Mouse (Mus musculus): ENCODE data around the gene Fat2. TPM values are rescaled to one million over a fixed set of nuclear protein-coding genes. Genes with fewer than 3 reads are reported as not detected.
A peak's percentile ranks its signal among the peaks of the same experiment; 100 is the strongest.

The Fat2 gene
- total RNA-seq (2021): under 1 TPM; 0.32 to 0.63 TPM

GRCm38 (mm10) chr11:55336101-55336891 lies at the start of gene Fat2:
TSS of gene Fat2 (minus strand) at chr11:55336564.
- DNase-seq (ENCODE audit: extremely low spot score in 1 of 2, low spot score in 2 of 2): no peak
- intact Hi-C loops (cut with DNase I): no loop called here

- DNase-seq (ENCODE audit: extremely low spot score in 1 of 2, low spot score in 2 of 2): no peak
- intact Hi-C loops (cut with DNase I): no loop called here
Observed at GRCm38 (mm10) chr11:55383463-55384045, 47.2 kb upstream of the Fat2 start.

- intact Hi-C loops (cut with DNase I): no loop called here
- DNase-seq (ENCODE audit: extremely low spot score in 1 of 2, low spot score in 2 of 2): no peak
Observed at GRCm38 (mm10) chr11:55380908-55381307, 44.5 kb upstream of the Fat2 start.

- peak; percentile 71 to 85 for DNase-seq (ENCODE audit: extremely low spot score in 1 of 2, low spot score in 2 of 2)
- intact Hi-C loops (cut with DNase I): loop anchor here (5.0 kb wide), 1 partner anchor 326 kb away; no protein-coding TSS in a partner anchor
Observed at GRCm38 (mm10) chr11:55378371-55378770, 42.0 kb upstream of the Fat2 start.

GRCm38 (mm10) chr11:55373838-55374237 lies 37.5 kb upstream of the Fat2 start:
- intact Hi-C loops (cut with DNase I): no loop called here
- DNase-seq (ENCODE audit: extremely low spot score in 1 of 2, low spot score in 2 of 2): no peak

GRCm38 (mm10) chr11:55373373-55373772 lies 37.0 kb upstream of the Fat2 start:
- intact Hi-C loops (cut with DNase I): no loop called here
- DNase-seq (ENCODE audit: extremely low spot score in 1 of 2, low spot score in 2 of 2): no peak

DNA sequence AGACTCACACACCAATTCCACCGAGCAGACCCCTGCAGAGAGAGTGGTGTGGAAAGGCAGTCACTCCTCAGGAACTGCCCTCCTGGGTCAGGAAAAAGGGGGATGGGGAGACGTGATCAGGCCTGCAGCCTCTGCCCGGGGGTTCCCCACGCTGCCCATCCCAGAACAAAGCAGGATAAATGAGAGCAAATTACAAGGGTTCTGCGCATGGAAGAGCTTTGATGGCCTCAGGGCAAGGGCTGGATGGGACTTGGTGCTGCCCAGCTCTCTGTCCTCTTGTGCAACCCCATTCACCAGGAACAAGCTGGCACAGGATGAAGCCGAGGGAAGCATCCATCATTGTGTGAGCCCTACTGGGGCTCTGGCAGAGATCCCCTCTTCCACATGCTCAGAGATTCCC lies 35.6 kb upstream of the Fat2 start:
- no peak for DNase-seq (ENCODE audit: extremely low spot score in 1 of 2, low spot score in 2 of 2)
- intact Hi-C loops (cut with DNase I): no loop called here

- DNase-seq (ENCODE audit: extremely low spot score in 1 of 2, low spot score in 2 of 2): no peak
- intact Hi-C loops (cut with DNase I): no loop called here
Observed at GRCm38 (mm10) chr11:55369093-55369471, 32.7 kb upstream of the Fat2 start.

DNA sequence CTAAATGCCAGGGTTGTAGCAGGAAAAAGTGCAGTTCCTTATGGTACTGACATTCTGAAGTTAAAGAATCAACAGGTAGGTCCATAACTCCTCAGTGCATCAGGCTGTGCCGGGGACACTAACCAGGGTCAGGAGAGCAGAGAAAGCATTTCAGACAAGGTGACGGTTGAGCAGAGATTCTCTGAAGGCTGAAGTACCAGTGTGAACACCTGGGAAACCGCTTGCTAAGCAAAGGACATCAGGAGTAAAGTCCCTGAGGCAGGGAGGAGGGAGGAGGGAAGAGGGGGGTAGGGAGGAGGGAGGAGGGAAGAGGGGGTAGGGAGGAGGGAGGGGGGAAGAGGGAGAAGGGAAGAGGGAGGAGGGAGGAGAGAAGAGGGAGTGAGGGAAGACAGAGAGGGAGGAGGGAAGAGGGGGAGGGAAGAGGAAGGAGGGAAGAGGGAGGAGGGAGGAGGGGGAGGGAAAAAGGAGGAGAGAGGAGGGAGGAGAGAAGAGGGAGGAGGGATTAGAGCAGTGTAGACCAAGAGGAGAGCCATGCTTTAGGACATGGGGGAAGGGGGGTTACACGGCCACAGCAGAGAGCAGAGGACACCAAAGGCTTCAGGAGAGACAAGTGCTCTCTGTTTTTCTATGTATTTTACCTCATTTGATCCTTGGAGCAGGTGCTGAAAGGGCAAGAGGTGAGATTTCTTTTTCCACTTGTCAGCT lies 32.2 kb upstream of the Fat2 start:
- DNase-seq (ENCODE audit: extremely low spot score in 1 of 2, low spot score in 2 of 2): no peak
- intact Hi-C loops (cut with DNase I): no loop called here

DNA sequence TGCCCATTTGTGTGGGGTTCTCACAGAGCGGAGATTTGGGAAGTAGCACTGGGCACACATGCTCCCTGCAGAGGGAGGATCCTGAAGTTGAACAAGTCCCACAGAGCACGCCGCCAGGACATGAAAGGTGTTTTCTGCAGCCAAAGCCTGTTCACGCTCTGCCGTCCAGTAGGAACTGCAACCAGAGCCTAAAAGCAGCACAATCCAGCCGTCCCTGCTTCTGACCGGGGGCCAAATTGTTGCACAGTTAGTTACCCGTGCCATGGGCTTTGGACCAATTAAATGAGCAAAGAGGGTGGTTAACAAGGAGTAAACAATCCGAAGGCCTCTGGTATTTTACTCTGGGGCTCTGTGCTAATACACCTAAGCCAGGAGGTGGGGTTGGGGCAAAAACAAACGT lies 31.4 kb upstream of the Fat2 start:
- intact Hi-C loops (cut with DNase I): no loop called here
- DNase-seq (ENCODE audit: extremely low spot score in 1 of 2, low spot score in 2 of 2): no peak

DNA sequence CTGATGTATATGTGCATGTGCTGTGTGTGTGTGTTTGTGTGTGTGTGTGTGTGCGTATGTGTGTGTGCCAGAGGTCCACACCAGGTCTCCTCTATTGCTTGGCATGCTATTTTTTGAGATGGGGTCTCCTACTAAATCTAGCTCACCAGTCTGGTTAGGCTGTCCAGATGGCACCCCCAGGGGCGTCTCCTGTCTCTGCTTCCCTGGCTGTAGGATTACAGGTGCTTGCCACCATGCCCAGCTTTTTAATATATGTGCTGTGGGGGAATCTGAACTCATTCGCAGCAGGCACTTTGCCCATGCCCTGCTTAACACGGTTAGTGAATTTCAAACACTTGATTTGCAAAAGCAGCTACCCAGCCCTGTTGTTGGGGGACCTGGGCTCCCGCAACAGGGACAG lies 29.5 kb upstream of the Fat2 start:
- no peak for DNase-seq (ENCODE audit: extremely low spot score in 1 of 2, low spot score in 2 of 2)
- intact Hi-C loops (cut with DNase I): no loop called here

DNA sequence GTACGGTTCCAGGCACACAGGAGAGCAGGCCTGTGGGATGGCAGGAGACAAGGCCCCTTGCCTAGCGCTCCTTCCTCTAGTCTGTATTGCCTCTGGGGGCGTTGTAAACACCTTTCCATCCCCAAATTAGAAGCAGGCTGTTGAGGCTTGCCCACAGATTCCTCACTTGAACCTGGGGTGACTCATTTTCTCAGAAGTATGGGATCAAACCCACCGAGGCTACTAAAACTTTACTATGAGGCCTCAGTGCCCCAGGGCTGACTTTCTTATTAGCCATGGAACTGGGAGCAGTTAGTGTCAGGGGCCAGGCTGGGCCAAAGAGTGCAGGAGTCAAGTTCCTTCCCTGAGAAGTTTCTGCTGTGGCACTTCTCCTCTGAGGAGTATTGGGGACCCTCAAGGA lies 28.9 kb upstream of the Fat2 start:
- no peak for DNase-seq (ENCODE audit: extremely low spot score in 1 of 2, low spot score in 2 of 2)
- intact Hi-C loops (cut with DNase I): no loop called here

- no peak for DNase-seq (ENCODE audit: extremely low spot score in 1 of 2, low spot score in 2 of 2)
- intact Hi-C loops (cut with DNase I): no loop called here
Observed at GRCm38 (mm10) chr11:55364662-55365061, 28.3 kb upstream of the Fat2 start.

DNA sequence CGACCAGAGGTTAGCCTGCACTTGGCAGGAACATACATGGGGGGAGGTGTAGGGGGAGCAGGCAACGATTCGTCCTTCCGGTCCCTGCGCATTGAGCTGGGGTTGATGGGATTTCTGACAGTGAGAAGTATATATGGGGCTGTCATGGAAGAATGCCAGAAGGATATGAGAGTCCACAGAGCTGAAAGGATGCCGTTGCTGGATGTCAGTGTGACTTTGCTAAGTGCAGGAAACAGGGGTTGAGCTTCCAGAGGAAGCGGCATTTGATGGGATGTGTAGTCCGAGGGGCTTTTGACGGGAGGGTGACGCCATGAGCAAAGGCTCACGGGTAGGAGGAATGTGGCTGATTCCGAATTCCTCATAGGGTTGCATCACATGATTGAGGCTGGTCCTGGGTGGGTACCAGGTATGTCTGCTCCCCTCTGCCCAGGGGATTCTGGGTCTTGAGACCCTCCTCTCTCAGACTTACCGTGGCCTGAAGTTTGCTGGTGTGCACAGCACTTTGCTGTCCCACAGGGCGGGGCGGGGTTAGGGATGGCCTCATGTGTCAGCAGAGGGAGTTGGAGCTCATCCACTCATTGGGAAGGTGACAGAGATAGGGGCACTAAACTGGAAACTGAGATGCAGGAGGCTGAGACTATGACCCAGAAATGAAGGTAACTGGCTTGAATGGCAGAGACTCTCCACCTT lies 21.9 kb upstream of the Fat2 start:
- intact Hi-C loops (cut with DNase I): no loop called here
- DNase-seq (ENCODE audit: extremely low spot score in 1 of 2, low spot score in 2 of 2): no peak

DNA sequence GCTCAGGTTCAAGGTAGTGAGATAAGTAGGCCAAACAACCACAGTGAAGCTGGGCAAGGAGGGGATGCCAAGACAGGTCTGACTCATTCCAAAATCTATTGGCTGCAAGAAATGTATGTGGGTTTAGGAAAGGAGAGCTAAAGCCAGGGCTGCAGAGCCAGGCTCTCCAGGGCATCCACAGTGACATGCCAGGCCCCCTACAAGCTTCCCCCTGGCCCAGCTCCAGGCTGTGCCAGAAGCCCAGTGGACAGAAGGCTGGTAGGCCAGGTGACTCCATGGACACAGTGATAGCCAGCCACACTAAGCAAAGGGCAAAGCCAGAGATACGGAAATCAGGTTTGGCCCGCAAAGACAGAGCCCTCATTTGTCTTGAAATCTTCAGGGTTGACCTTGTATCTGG lies 20.5 kb upstream of the Fat2 start:
- intact Hi-C loops (cut with DNase I): no loop called here
- no peak for DNase-seq (ENCODE audit: extremely low spot score in 1 of 2, low spot score in 2 of 2)

DNA sequence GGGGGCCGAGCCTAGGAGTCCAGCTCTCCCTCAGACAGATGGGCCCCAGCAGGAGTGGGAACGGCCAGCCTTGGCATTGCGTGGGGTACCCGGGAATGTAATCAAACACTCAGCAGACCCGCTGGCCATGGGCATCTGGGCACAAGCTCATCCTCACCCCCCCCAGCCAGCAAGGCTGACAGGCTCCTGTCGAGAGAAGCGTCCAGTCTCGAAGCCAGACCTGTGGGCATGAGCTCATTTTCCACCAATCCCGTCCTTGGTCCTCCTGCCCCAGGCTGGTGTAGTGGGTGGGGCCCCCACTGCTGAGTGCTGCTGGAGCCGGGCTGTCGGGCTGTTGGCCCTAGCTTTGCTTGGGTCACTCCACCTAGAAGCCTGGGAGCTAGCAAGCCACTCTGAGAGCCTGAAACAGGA lies 5.6 kb upstream of the Fat2 start:
- intact Hi-C loops (cut with DNase I): no loop called here
- DNase-seq (ENCODE audit: extremely low spot score in 1 of 2, low spot score in 2 of 2): no peak

DNA sequence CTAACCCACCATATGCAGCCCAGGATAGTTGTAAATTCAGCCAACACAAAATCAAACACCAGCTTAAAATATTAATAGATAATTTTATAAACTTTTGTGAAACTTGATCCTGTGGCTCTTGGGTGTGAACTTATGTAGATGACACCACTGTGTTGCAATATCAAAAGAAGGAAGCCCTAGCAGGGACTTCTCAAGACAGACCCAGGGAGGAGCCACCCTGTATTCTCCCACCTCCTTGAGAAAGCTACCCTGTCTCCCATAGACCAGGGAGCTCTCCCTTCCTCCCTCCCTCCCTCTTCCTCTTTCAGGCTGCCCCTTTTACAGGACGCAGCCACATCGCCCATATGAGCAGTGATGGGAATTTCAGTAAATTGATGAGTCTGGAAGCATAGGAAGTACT lies 4.4 kb upstream of the Fat2 start:
- intact Hi-C loops (cut with DNase I): no loop called here
- no peak for DNase-seq (ENCODE audit: extremely low spot score in 1 of 2, low spot score in 2 of 2)

GRCm38 (mm10) chr11:55337032-55337769 lies 837 bp upstream of the Fat2 start:
- no peak for DNase-seq (ENCODE audit: extremely low spot score in 1 of 2, low spot score in 2 of 2)
- intact Hi-C loops (cut with DNase I): no loop called here
